Mouse (Mus musculus) cerebellum, postnatal 36 days (tissue): ENCODE measurements around the gene Cacng3.

Experiments used
- DNase-seq, 2 experiments: peaks; one replicate each; pipeline ENCODE4 v3.0.0; 2021 to 2022; ENCODE audit warnings: mixed read lengths in 2 of 2

The Cacng3 gene

GRCm38 (mm10) chr7:122670442-122670872 is at the start of gene Cacng3:
Gene Cacng3, plus strand, starts transcription at chr7:122670492.
- DNase-seq: no peak

- peak; percentile 36 to 44 for DNase-seq
Measured at GRCm38 (mm10) chr7:122622125-122622774, 48.0 kb upstream of the Cacng3 start.

GRCm38 (mm10) chr7:122623753-122624152 is 46.5 kb upstream of the Cacng3 start:
- no peak for DNase-seq

- no peak for DNase-seq
Measured at GRCm38 (mm10) chr7:122628050-122628449, 42.2 kb upstream of the Cacng3 start.

GRCm38 (mm10) chr7:122630386-122630785 is 39.9 kb upstream of the Cacng3 start:
- peak; percentile 60 to 62 for DNase-seq

- no peak for DNase-seq
Measured at GRCm38 (mm10) chr7:122631151-122631550, 39.1 kb upstream of the Cacng3 start.

- no peak for DNase-seq
Measured at GRCm38 (mm10) chr7:122632946-122633345, 37.3 kb upstream of the Cacng3 start.

GRCm38 (mm10) chr7:122633463-122633862 is 36.8 kb upstream of the Cacng3 start:
- no peak for DNase-seq

GRCm38 (mm10) chr7:122643676-122644075 is 26.6 kb upstream of the Cacng3 start:
- no peak for DNase-seq

GRCm38 (mm10) chr7:122649306-122649705 is 21.0 kb upstream of the Cacng3 start:
- DNase-seq: no peak

- DNase-seq: no peak
Measured at GRCm38 (mm10) chr7:122652523-122652922, 17.8 kb upstream of the Cacng3 start.

- no peak for DNase-seq
Measured at GRCm38 (mm10) chr7:122656671-122657070, 13.6 kb upstream of the Cacng3 start.

GRCm38 (mm10) chr7:122657423-122658126 is 12.7 kb upstream of the Cacng3 start:
- no peak for DNase-seq

GRCm38 (mm10) chr7:122665311-122666049 is 4.8 kb upstream of the Cacng3 start:
- no peak for DNase-seq

GRCm38 (mm10) chr7:122667903-122668302 is 2.4 kb upstream of the Cacng3 start:
- peak; percentile 25 to 30 for DNase-seq

GRCm38 (mm10) chr7:122670873-122671641 is 765 bp downstream of the Cacng3 start:
- peak; percentile 26 to 41 for DNase-seq

- DNase-seq: no peak
Measured at GRCm38 (mm10) chr7:122672981-122673380, 2.7 kb downstream of the Cacng3 start.

- DNase-seq: no peak
Measured at GRCm38 (mm10) chr7:122675207-122675606, 4.9 kb downstream of the Cacng3 start.

GRCm38 (mm10) chr7:122701751-122702150 is 31.5 kb downstream of the Cacng3 start:
- no peak for DNase-seq

GRCm38 (mm10) chr7:122702443-122702842 is 32.2 kb downstream of the Cacng3 start:
- no peak for DNase-seq

- DNase-seq: no peak
Measured at GRCm38 (mm10) chr7:122706736-122707135, 36.4 kb downstream of the Cacng3 start.

- DNase-seq: no peak
Measured at GRCm38 (mm10) chr7:122716299-122716698, 46.0 kb downstream of the Cacng3 start.

GRCm38 (mm10) chr7:122718540-122718939 is 48.2 kb downstream of the Cacng3 start:
- DNase-seq: no peak
